Mouse (Mus musculus) embryonic facial prominence, embryonic 13.5 days (tissue): Measurements from ENCODE around the gene Bag6. TPM values are rescaled to one million over a fixed set of nuclear protein-coding genes. Genes with fewer than 3 reads are reported as not detected.

ENCODE experiments used
- ATAC-seq: fragments of 200-750 bp; cut with Nextera tagmentation; 2 replicates; pipeline ENCODE4 v1.8.0; 2017; ENCODE audit warnings: low read depth; ENCODE audit not compliant: insufficient number of reproducible peaks, insufficient read depth, low FRiP score, low TSS enrichment
- H3K27ac ChIP-seq: fragments of 300-500 bp; sonication (generic); 2 replicates; pipeline ENCODE4 v1.5.1; 2015; ENCODE audit warnings: moderate library complexity, mild to moderate bottlenecking, inconsistent platforms
- H3K27me3 ChIP-seq: fragments of 300-500 bp; sonication (generic); 2 replicates; pipeline ENCODE4 v1.6.1; 2015; ENCODE audit warnings: mild to moderate bottlenecking, inconsistent platforms
- H3K36me3 ChIP-seq: fragments of 300-500 bp; sonication (generic); 2 replicates; pipeline ENCODE4 v1.6.1; 2015; ENCODE audit warnings: mild to moderate bottlenecking, inconsistent platforms
- H3K4me1 ChIP-seq: fragments of 300-500 bp; sonication (generic); 2 replicates; pipeline ENCODE4 v1.6.1; 2015; ENCODE audit warnings: inconsistent platforms
- H3K4me2 ChIP-seq: fragments of 300-500 bp; sonication (generic); 2 replicates; pipeline ENCODE4 v1.6.1; 2015; ENCODE audit warnings: moderate library complexity, mild to moderate bottlenecking, inconsistent platforms
- H3K4me3 ChIP-seq: fragments of 300-500 bp; sonication (generic); 2 replicates; pipeline ENCODE4 v1.5.1; 2015; ENCODE audit warnings: mild to moderate bottlenecking, inconsistent platforms
- H3K9ac ChIP-seq: fragments of 300-500 bp; sonication (generic); 2 replicates; pipeline ENCODE4 v1.6.1; 2015; ENCODE audit warnings: mild to moderate bottlenecking, inconsistent platforms
- H3K9me3 ChIP-seq: fragments of 300-500 bp; sonication (generic); 2 replicates; pipeline ENCODE4 v1.6.1; 2016; ENCODE audit warnings: inconsistent platforms
- WGBS: fragments of 180-500 bp; shearing (Covaris S2); methylation state at CpG from one replicate; pipeline ENCODE4 v1.1.7; 2015; ENCODE audit warnings: mixed read lengths; 5-methylcytosine and 5-hydroxymethylcytosine counted together
- polyA plus RNA-seq: library from polyadenylated mRNA; unstranded; fragments of >200 nt; fragmentation: Nextera tagmentation; extraction: Ambion mirVana; gene quantifications from 2 replicates; pipeline ENCODE4 v1.2.1, GENCODE M21; 2015

The Bag6 gene
- polyA plus RNA-seq, 1 experiment from 2014 or later: 67.8 TPM

DNA sequence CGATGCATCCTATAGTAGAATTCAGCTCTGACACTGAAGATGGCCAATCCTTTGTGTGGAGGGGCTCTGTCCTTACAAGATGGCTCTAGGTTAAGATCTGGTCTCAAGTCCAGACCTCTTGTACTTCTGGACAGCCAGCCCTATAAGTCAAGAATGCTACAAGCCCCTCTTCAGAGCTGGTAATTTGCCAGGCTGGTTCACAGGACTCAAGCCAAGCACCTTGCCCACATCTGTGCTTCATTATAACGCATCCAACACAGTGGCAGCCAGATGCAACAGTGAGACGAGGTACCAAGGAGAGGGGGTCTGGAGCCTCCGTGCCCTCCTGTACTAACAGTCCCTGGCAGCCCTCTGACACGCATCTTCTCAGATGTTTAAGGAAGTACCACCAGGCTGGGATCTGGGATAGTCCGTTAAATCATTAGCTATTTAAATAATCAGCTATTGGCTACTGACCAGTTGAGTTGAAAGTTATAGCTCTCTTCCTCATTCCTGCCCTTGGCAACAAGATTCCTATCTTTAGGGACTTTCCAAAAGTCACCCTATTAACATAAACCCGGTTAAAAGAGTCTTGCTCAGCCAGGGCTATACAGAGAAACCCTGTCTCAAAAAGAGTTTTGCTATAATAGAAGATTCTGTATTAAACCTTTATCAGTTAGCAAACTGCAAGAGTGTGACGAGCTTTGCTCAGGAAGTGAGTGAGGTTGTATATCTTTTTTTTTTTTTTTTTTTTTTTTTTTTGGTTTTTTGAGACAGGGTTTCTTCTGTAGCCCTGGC, 39.4 kb downstream of the Bag6 start:
- Histone ChIP-seq H3K4me3 (no peak overlapping the region), H3K9ac (0 out of 2 replicates have a peak overlapping the region, but pooled peaks have one; percentile 49), H3K36me3 (no peaks in the 10 kb centered on the region), H3K27me3 (no peaks in the 10 kb centered on the region), H3K4me1 (peaks cover 15% of the 10 kb centered on the region), H3K9me3 (no peaks in the 10 kb centered on the region), H3K4me2 (no peak overlapping the region), H3K27ac (peak overlapping the region; percentile 39)
- WGBS: 48% methylated on average over 8 of the region's 8 CpGs
- no peak for ATAC-seq

DNA sequence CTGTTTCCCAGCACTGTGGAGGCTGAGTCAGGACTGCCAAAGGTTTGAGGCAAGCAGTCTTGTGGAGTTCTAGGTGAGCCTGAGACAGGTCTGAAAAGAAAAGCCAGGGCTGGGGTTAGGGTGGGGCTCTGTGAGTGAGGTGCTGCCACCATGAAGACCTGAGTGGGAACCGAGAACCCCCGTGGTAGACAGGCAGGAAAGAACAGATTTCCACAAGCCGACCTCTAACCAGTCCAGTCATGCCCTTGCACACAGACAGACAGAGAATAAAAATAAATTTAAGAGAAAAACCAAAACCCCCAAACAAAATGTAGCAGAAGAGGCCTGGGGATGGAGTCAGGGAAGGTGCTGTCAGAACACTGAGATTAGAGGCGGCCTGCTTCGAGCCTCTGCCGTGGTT, 40.4 kb downstream of the Bag6 start:
- H3K4me2 ChIP-seq: no peak overlapping the region
- H3K27ac ChIP-seq: no peak overlapping the region
- H3K4me1 ChIP-seq: peaks cover 15% of the 10 kb centered on the region
- H3K9me3 ChIP-seq: no peaks in the 10 kb centered on the region
- no peaks in the 10 kb centered on the region for H3K27me3 ChIP-seq
- no peak overlapping the region for H3K4me3 ChIP-seq
- H3K9ac ChIP-seq: no peak overlapping the region
- ATAC-seq: no peak
- H3K36me3 ChIP-seq: no peaks in the 10 kb centered on the region
- 58% methylated on average over 6 of the region's 6 CpGs for WGBS

DNA sequence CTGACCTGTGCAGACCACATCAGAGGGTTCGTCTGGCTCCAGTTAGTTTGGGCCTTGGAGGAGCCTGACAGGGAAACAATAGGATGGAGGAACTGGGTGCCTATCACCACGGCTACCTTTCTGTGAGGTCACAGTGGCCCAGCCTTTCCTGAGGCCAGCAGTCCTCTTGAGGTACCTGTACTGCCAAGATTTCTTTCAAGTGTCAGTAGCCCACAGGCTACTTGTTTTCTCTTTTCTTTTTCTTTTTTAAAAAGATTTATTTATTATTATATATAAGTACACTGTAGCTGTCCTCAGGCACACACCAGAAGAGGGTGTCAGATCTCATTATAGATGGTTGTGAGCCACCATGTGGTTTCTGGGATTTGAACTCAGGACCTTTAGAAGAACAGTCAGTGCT, 41.0 kb downstream of the Bag6 start, which contains the start of gene Aif1:
Gene Aif1, minus strand, starts transcription at position 101 of the 400 bp plus-strand sequence.
- H3K27me3 ChIP-seq: no peaks in the 10 kb centered on the region
- no peak within 1 kb of the TSS for H3K27ac ChIP-seq
- no peak within 1 kb of the TSS for H3K4me3 ChIP-seq
- H3K36me3 ChIP-seq: no peaks in the 10 kb centered on the region
- H3K4me1 ChIP-seq: peaks cover 15% of the 10 kb centered on the region
- no peak within 1 kb of the TSS for H3K9ac ChIP-seq
- no peaks in the 10 kb centered on the region for H3K9me3 ChIP-seq
- no peak within 1 kb of the TSS for H3K4me2 ChIP-seq
- ATAC-seq: no peak
- WGBS: 44% methylated on average over 2 of the region's 2 CpGs

DNA sequence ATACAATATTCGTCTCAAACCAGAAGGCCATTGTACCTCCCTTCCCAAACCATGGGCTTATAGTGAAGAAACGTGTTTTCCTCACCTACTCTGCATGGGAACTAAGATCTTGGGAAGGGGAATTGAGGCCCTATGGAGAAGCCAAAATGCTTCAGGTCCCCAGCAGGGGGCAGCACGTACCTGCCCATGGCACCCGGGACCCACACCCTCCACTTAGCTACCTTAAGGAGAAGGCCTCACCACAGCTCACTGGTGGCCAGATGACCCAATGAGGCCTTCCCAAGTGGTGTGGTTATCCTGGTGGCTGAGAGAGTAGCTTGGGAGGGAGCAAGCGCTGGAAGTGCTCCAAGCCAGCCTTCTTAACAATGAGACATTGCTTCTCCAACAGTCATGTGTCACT, 43.5 kb downstream of the Bag6 start:
- H3K36me3 ChIP-seq: no peaks in the 10 kb centered on the region
- H3K9ac ChIP-seq: no peak overlapping the region
- H3K9me3 ChIP-seq: no peaks in the 10 kb centered on the region
- no peaks in the 10 kb centered on the region for H3K27me3 ChIP-seq
- H3K4me1 ChIP-seq: peaks cover 9% of the 10 kb centered on the region
- no peak overlapping the region for H3K27ac ChIP-seq
- no peak overlapping the region for H3K4me3 ChIP-seq
- ATAC-seq: 0 out of 2 replicates have a peak, but pooled peaks have one; percentile 35
- no peak overlapping the region for H3K4me2 ChIP-seq
- 10% methylated on average over 5 of the region's 5 CpGs for WGBS

DNA sequence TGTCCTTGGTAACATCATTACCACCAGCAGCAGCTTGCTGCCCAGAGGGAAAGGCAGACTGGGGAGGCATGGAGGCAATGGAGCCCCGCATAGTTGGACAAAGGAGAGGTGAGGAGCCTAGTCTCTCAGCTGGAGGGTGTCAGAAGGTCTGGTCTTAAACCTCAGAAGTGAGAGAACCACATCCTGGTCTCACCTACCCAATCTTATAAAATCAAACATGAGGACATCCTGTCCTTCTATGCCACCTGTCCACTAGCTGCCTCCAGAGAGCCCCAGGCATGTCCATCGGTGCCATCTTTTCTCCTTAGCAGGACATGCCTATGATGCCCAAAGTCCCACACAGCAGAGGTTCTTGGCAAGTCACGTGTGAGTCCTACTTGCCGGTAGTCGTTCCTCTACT, 45.1 kb downstream of the Bag6 start:
- Histone ChIP-seq H3K4me3 (no peak overlapping the region), H3K4me2 (no peak overlapping the region), H3K9ac (no peak overlapping the region), H3K27me3 (no peaks in the 10 kb centered on the region), H3K9me3 (no peaks in the 10 kb centered on the region), H3K27ac (no peak overlapping the region), H3K36me3 (no peaks in the 10 kb centered on the region), H3K4me1 (no peaks in the 10 kb centered on the region)
- no peak for ATAC-seq
- 83% methylated on average over 5 of the region's 5 CpGs for WGBS

DNA sequence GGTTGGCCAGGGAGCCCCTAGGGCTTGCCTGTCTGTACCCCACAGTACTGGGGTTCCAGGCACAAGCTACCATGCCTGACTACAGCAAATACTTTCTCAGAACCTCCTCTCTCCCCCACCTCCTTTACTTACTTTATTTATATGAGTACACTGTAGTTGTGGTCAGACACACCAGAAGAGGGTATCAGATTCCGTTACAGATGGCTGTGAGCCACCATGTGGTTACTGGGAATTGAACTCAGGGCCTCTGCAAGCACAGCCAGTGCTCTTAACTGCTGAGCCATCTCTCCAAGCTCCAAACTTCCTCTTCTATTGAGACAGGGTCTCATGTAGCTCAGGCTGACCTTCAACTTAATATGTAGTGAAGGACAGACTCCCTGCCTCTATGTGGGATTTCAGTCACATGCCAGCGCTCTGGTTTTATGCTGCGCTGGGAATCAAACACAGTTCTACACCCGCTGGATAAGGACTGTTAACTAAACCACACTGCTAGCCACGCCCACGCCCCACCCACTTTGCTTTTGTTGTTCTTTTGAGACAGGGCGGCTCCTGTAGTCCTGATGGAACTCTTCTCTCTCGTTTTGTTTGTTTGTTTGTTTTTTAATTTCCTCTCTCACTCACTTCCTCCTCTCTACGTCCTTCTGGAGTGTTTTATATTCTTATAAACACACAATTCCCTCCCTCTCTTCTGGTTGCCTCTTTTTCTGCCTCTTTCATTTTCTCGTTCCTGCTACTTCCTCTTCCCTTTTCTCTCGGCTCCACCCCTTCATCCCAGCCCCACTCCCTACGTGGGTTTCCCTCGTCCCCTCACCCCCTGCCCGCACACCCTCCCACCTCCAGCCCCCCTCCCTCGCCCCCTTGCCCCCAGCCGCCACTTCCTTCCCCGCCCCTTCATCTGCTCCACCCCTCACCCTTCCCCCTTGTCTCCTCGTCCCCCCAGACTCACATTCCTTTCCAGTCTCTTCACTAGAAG, 50.9 kb downstream of the Bag6 start:
- peak; percentile 49; the same call in 1 of the 2 replicates for ATAC-seq
- H3K27me3 ChIP-seq: no peaks in the 10 kb centered on the region
- H3K9ac ChIP-seq: peak overlapping the region; percentile 49; the same call in 1 of the 2 replicates
- H3K9me3 ChIP-seq: no peaks in the 10 kb centered on the region
- peak overlapping the region; percentile 60 for H3K4me2 ChIP-seq
- H3K4me3 ChIP-seq: peak overlapping the region; percentile 44
- 3% methylated on average over 18 of the region's 18 CpGs for WGBS
- H3K4me1 ChIP-seq: peaks cover 9% of the 10 kb centered on the region
- no peaks in the 10 kb centered on the region for H3K36me3 ChIP-seq
- peak overlapping the region; percentile 84 for H3K27ac ChIP-seq

DNA sequence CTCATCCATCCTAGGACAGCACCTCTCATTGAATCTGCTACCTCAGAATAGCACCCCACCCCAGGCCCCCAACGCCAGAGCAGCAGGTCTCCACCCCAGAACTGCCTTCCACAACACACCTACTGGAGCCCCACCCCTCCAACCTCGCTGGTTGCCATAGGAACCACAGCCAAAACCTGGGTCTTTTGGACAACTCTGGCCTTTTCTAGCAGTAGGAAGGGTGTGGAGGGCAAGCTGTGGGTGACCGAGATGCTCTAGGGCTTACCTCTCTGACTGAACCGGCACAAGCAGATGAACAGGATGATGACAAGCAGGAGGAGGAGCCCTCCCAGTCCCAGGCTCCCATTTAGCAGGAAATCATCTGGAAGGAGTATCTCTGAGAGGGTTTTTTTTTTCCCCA, 51.7 kb downstream of the Bag6 start:
- Histone ChIP-seq H3K27ac (peak overlapping the region; percentile 84), H3K4me2 (peak overlapping the region; percentile 60), H3K4me3 (peak overlapping the region; percentile 44), H3K4me1 (peaks cover 9% of the 10 kb centered on the region), H3K9ac (no peak overlapping the region), H3K9me3 (no peaks in the 10 kb centered on the region), H3K27me3 (no peaks in the 10 kb centered on the region), H3K36me3 (no peaks in the 10 kb centered on the region)
- no peak; the same call in 1 of the 2 replicates for ATAC-seq
- WGBS: under 1% methylated on average over 4 of the region's 4 CpGs

DNA sequence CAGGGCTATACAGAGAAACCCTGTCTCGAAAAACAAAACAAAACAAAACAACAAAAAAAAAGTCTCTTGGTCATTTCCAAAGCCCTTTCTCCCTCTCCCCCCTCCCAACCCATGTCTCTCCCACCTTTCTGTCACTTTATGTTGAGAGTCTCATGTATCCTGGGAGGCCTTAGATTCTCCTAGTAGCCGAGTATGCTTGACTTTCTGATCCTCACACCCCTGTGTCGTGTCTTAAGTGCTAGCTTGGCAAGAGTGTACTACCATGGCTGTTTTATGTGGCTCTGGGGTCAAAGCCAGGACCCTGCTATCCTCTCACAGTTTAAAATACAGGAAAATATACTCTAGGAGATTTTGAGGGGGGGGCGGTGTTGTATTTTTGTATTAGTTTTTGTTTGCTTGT, 52.4 kb downstream of the Bag6 start:
- no peaks in the 10 kb centered on the region for H3K27me3 ChIP-seq
- no peak overlapping the region for H3K4me3 ChIP-seq
- 70% methylated on average over 4 of the region's 4 CpGs for WGBS
- H3K4me2 ChIP-seq: no peak overlapping the region
- H3K36me3 ChIP-seq: no peaks in the 10 kb centered on the region
- H3K27ac ChIP-seq: peak overlapping the region; percentile 7; the same call in 1 of the 2 replicates
- no peak for ATAC-seq
- peaks cover 9% of the 10 kb centered on the region for H3K4me1 ChIP-seq
- H3K9me3 ChIP-seq: no peaks in the 10 kb centered on the region
- no peak overlapping the region for H3K9ac ChIP-seq

DNA sequence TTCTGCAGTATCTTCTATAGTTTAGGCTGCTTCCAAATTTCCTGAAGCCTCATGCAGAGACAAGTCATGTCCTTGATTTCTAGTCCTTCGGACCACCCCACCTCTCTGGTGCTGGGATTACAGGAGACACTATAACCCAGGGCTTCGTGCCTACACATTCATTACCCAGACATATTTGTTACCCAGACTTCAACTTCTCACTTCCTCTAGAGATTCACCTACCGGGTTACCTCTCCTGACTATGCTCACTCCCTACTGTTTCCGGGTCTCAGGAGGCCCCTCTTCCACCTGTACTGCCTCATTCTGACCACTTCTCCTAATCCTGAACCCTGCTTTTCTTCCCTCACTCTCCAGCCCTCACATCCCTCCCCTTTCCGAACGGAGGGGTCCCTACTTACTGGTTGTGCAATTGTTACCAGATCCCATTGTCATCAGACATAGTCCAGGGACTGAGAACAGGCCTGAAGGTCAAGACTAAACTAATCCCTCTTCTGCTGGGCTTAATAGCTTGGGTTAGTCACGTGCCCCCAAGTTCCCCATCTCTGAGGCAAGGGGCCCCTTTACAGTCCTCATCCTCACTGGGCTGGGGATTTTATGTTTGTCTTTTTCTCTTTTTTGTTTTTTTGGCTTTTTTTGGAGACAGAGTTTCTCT, 53.1 kb downstream of the Bag6 start, which contains the start of gene Lst1:
Gene Lst1, minus strand, starts transcription at position 481 of the 652 bp plus-strand sequence.
- Histone ChIP-seq H3K27me3 (0 out of 2 replicates have a peak, but pooled peaks cover under 1% of the 10 kb centered on the region), H3K4me1 (peaks cover 9% of the 10 kb centered on the region), H3K36me3 (no peaks in the 10 kb centered on the region), H3K4me2 (no peak within 1 kb of the TSS), H3K27ac (peak within 1 kb of the TSS; percentile 7; the same call in 1 of the 2 replicates), H3K4me3 (no peak within 1 kb of the TSS), H3K9me3 (no peaks in the 10 kb centered on the region), H3K9ac (no peak within 1 kb of the TSS)
- ATAC-seq: no peak
- WGBS: 76% methylated on average over 7 of the region's 7 CpGs

DNA sequence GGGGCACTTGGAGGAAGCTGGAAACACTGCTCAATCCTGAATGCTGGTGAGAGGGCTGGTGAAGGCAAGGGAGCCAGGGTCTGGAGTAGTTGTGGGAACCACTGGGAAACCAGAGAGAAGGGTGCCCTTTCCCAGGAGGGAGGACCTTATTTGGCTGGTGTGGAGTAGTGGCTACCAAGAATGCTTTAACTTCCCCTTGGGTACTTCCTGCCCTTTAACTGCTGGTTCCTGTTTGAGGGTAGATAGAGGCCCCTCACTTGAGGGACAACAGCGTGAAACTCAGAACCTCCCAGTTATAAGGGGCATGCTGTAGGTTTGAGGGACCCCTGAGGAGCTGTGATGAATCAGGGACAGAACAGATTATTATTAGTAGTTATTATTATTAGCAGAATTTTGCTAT, 54.2 kb downstream of the Bag6 start:
- Histone ChIP-seq H3K9ac (no peak overlapping the region), H3K27me3 (peaks cover 11% of the 10 kb centered on the region), H3K4me3 (no peak overlapping the region), H3K27ac (no peak overlapping the region), H3K9me3 (no peaks in the 10 kb centered on the region), H3K4me2 (no peak overlapping the region), H3K36me3 (no peaks in the 10 kb centered on the region), H3K4me1 (peaks cover 11% of the 10 kb centered on the region)
- no peak for ATAC-seq
- 65% methylated on average over 1 of the region's 1 CpGs for WGBS

DNA sequence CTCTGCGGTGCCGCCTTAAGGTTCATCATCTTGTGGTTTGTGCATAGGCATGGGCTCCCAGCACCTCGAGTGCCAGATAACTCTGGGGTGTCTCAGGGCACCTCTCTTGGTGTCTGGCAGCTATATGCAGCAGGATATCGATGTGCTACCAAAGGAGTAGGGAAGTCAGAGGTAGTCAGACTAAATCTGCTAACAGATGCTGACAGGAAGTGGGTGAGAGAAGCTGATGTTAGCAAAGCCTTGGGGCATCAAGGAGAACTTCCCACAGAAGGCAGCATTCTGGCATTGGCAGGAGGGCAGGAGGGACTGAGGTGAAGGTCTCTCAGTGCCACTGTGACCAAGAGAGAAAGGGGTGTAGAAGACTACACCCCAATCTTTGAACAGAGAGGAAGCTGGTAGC, 55.1 kb downstream of the Bag6 start:
- H3K27me3 ChIP-seq: peaks cover 20% of the 10 kb centered on the region
- no peak for ATAC-seq
- H3K36me3 ChIP-seq: no peaks in the 10 kb centered on the region
- no peak overlapping the region for H3K27ac ChIP-seq
- no peaks in the 10 kb centered on the region for H3K9me3 ChIP-seq
- 63% methylated on average over 4 of the region's 4 CpGs for WGBS
- H3K4me3 ChIP-seq: no peak overlapping the region
- H3K4me1 ChIP-seq: peaks cover 13% of the 10 kb centered on the region
- no peak overlapping the region for H3K4me2 ChIP-seq
- H3K9ac ChIP-seq: no peak overlapping the region
